Mouse (Mus musculus) intestine, embryonic 16.5 days (tissue): Measurements from ENCODE around the gene Dhodh. TPM values are rescaled to one million over a fixed set of nuclear protein-coding genes. Genes with fewer than 3 reads are reported as not detected.

Experiments used
- ATAC-seq: fragments of 200-750 bp; cut with Nextera tagmentation; 2 replicates; pipeline ENCODE4 v1.8.0; 2017; ENCODE audit warnings: moderate TSS enrichment, moderate library complexity
- H3K27ac ChIP-seq: fragments of 300-500 bp; sonication (generic); 2 replicates; pipeline ENCODE4 v1.5.1; 2014; ENCODE audit warnings: mild to moderate bottlenecking, low read length
- H3K27me3 ChIP-seq: fragments of 300-500 bp; sonication (generic); replicated peaks from 2 replicates; pipeline ENCODE4 v1.6.1; 2014; ENCODE audit warnings: low read length, control low read depth, mixed read lengths; ENCODE audit not compliant: control insufficient read depth, insufficient read depth
- H3K36me3 ChIP-seq: fragments of 300-500 bp; sonication (generic); 2 replicates; pipeline ENCODE4 v1.6.1; 2014; ENCODE audit warnings: low read length, control low read depth; ENCODE audit not compliant: control insufficient read depth, insufficient read depth
- H3K4me1 ChIP-seq: fragments of 300-500 bp; sonication (generic); 2 replicates; pipeline ENCODE4 v1.6.1; 2014; ENCODE audit warnings: low read length, control low read depth, mixed read lengths; ENCODE audit not compliant: control insufficient read depth, insufficient read depth
- H3K4me2 ChIP-seq: fragments of 300-500 bp; sonication (generic); 2 replicates; pipeline ENCODE4 v1.6.1; 2014; ENCODE audit warnings: low read depth, low read length, control low read depth
- H3K4me3 ChIP-seq: fragments of 300-500 bp; sonication (generic); 2 replicates; pipeline ENCODE4 v1.5.1; 2014; ENCODE audit warnings: mild to moderate bottlenecking, low read length
- H3K9ac ChIP-seq: fragments of 300-500 bp; sonication (generic); 2 replicates; pipeline ENCODE4 v1.6.1; 2014; ENCODE audit warnings: low read depth, low read length
- H3K9me3 ChIP-seq: fragments of 300-500 bp; sonication (generic); 2 replicates; pipeline ENCODE4 v1.6.1; 2016; ENCODE audit warnings: low read length, control low read depth; ENCODE audit not compliant: control insufficient read depth
- WGBS: fragments of 180-500 bp; shearing (Covaris S2); extraction: QIAGEN DNeasy Blood & Tissue Kit; methylation state at CpG from one replicate; pipeline ENCODE4 v1.1.7; 2014; 5-methylcytosine and 5-hydroxymethylcytosine counted together
- polyA plus RNA-seq: library from polyadenylated mRNA; unstranded; fragments of >200 nt; fragmentation: Nextera tagmentation; extraction: Ambion mirVana; gene quantifications from 2 replicates; pipeline ENCODE4 v1.2.1, GENCODE M21; 2015

Dhodh gene
- polyA plus RNA-seq, 1 experiment from 2014 or later = 47.9 TPM

GRCm38 (mm10) chr8:109628638-109629037 is 20.2 kb upstream of the Dhodh start:
- no peak overlapping the region for H3K27ac ChIP-seq
- ATAC-seq = no peak
- H3K4me2 ChIP-seq = no peak overlapping the region
- no peaks in the 10 kb centered on the region for H3K9me3 ChIP-seq
- no peak overlapping the region for H3K4me3 ChIP-seq
- no peaks in the 10 kb centered on the region for H3K36me3 ChIP-seq
- H3K9ac ChIP-seq = no peak overlapping the region
- H3K4me1 ChIP-seq = no peaks in the 10 kb centered on the region
- H3K27me3 ChIP-seq = no peaks in the 10 kb centered on the region
- 66% methylated on average over 6 of the region's 6 CpGs for WGBS

- WGBS = 86% methylated on average over 3 of the region's 3 CpGs
- Histone ChIP-seq H3K27me3 (no peaks in the 10 kb centered on the region), H3K4me1 (no peaks in the 10 kb centered on the region), H3K4me2 (no peak overlapping the region), H3K4me3 (no peak overlapping the region), H3K36me3 (no peaks in the 10 kb centered on the region), H3K9me3 (no peaks in the 10 kb centered on the region), H3K9ac (no peak overlapping the region), H3K27ac (no peak overlapping the region)
- ATAC-seq = no peak
These were observed 7.1 kb upstream of the Dhodh start for GRCm38 (mm10) chr8:109615569-109615968.

GRCm38 (mm10) chr8:109614243-109615210 is 6.1 kb upstream of the Dhodh start, which contains the start of gene Pkd1l3:
Gene Pkd1l3 (plus strand): TSS chr8:109614517.
- Histone ChIP-seq H3K4me3 (peak within 1 kb of the TSS; percentile 7; the same call in 1 of the 2 replicates), H3K9me3 (no peaks in the 10 kb centered on the region), H3K9ac (no peak within 1 kb of the TSS), H3K4me1 (no peaks in the 10 kb centered on the region), H3K27ac (no peak within 1 kb of the TSS), H3K4me2 (no peak within 1 kb of the TSS), H3K36me3 (no peaks in the 10 kb centered on the region), H3K27me3 (no peaks in the 10 kb centered on the region)
- no peak for ATAC-seq
- 56% methylated on average over 27 of the region's 27 CpGs for WGBS

- H3K36me3 ChIP-seq = no peaks in the 10 kb centered on the region
- H3K4me1 ChIP-seq = peaks cover 9% of the 10 kb centered on the region
- H3K9me3 ChIP-seq = no peaks in the 10 kb centered on the region
- H3K4me2 ChIP-seq = peak overlapping the region; percentile 77
- no peaks in the 10 kb centered on the region for H3K27me3 ChIP-seq
- peak overlapping the region; percentile 76 for H3K4me3 ChIP-seq
- WGBS = 12% methylated on average over 5 of the region's 5 CpGs
- H3K9ac ChIP-seq = peak overlapping the region; percentile 79
- no peak for ATAC-seq
- peak overlapping the region; percentile 99 for H3K27ac ChIP-seq
These were observed 655 bp upstream of the Dhodh start for GRCm38 (mm10) chr8:109609153-109609502.

GRCm38 (mm10) chr8:109607650-109608049 is 823 bp downstream of the Dhodh start:
- H3K9me3 ChIP-seq = no peaks in the 10 kb centered on the region
- WGBS = 13% methylated on average over 12 of the region's 12 CpGs
- H3K27ac ChIP-seq = peak overlapping the region; percentile 99
- H3K9ac ChIP-seq = peak overlapping the region; percentile 79
- H3K4me3 ChIP-seq = peak overlapping the region; percentile 76
- no peaks in the 10 kb centered on the region; the same call in 1 of the 2 replicates for H3K36me3 ChIP-seq
- H3K4me1 ChIP-seq = peaks cover 9% of the 10 kb centered on the region
- no peak for ATAC-seq
- no peaks in the 10 kb centered on the region for H3K27me3 ChIP-seq
- H3K4me2 ChIP-seq = peak overlapping the region; percentile 80

- no peak for ATAC-seq
- H3K4me1 ChIP-seq = peaks cover 9% of the 10 kb centered on the region
- H3K27me3 ChIP-seq = no peaks in the 10 kb centered on the region
- 76% methylated on average over 2 of the region's 2 CpGs for WGBS
- no peak overlapping the region for H3K9ac ChIP-seq
- H3K9me3 ChIP-seq = no peaks in the 10 kb centered on the region
- H3K36me3 ChIP-seq = peaks cover 4% of the 10 kb centered on the region
- H3K4me3 ChIP-seq = no peak overlapping the region
- no peak overlapping the region for H3K27ac ChIP-seq
- no peak overlapping the region for H3K4me2 ChIP-seq
These were observed 1.7 kb downstream of the Dhodh start for GRCm38 (mm10) chr8:109606725-109607124.

- Histone ChIP-seq H3K27ac (no peak overlapping the region), H3K4me1 (no peaks in the 10 kb centered on the region), H3K4me3 (no peak overlapping the region), H3K36me3 (no peaks in the 10 kb centered on the region; the same call in none of the 2 replicates), H3K4me2 (no peak overlapping the region), H3K9ac (no peak overlapping the region), H3K9me3 (no peaks in the 10 kb centered on the region), H3K27me3 (no peaks in the 10 kb centered on the region)
- ATAC-seq = 0 out of 2 replicates have a peak, but pooled peaks have one; percentile 18
- 55% methylated on average over 8 of the region's 8 CpGs for WGBS
These were observed 12.6 kb downstream of the Dhodh start for GRCm38 (mm10) chr8:109595854-109596253.

GRCm38 (mm10) chr8:109593117-109593788 is 15.2 kb downstream of the Dhodh start:
- Histone ChIP-seq H3K4me1 (no peaks in the 10 kb centered on the region), H3K4me2 (no peak overlapping the region), H3K36me3 (no peaks in the 10 kb centered on the region; the same call in none of the 2 replicates), H3K4me3 (no peak overlapping the region), H3K27me3 (no peaks in the 10 kb centered on the region), H3K9ac (no peak overlapping the region), H3K9me3 (no peaks in the 10 kb centered on the region), H3K27ac (no peak overlapping the region)
- ATAC-seq = no peak
- WGBS = 67% methylated on average over 6 of the region's 6 CpGs

GRCm38 (mm10) chr8:109592164-109592563 is 16.3 kb downstream of the Dhodh start:
- no peaks in the 10 kb centered on the region for H3K9me3 ChIP-seq
- H3K4me1 ChIP-seq = no peaks in the 10 kb centered on the region
- 83% methylated on average over 5 of the region's 5 CpGs for WGBS
- H3K9ac ChIP-seq = no peak overlapping the region
- no peak overlapping the region for H3K4me3 ChIP-seq
- ATAC-seq = no peak
- no peaks in the 10 kb centered on the region; the same call in none of the 2 replicates for H3K36me3 ChIP-seq
- no peaks in the 10 kb centered on the region for H3K27me3 ChIP-seq
- H3K4me2 ChIP-seq = no peak overlapping the region
- no peak overlapping the region for H3K27ac ChIP-seq
